Mouse (Mus musculus): ENCODE results near the gene Aar2.

Gene Aar2

GRCm38 (mm10) chr2:156569261-156569660, 21.9 kb downstream of the Aar2 start:
- DNase-seq: no peak

- no peak for DNase-seq
Measured at GRCm38 (mm10) chr2:156571521-156571920, 24.1 kb downstream of the Aar2 start.

GRCm38 (mm10) chr2:156576850-156577587, 29.6 kb downstream of the Aar2 start:
- DNase-seq: no peak

- DNase-seq: no peak
Measured at GRCm38 (mm10) chr2:156580507-156580906, 33.1 kb downstream of the Aar2 start.

- no peak for DNase-seq
Measured at GRCm38 (mm10) chr2:156581244-156581643, 33.9 kb downstream of the Aar2 start.

- no peak for DNase-seq
Measured at GRCm38 (mm10) chr2:156582887-156583286, 35.5 kb downstream of the Aar2 start.

GRCm38 (mm10) chr2:156584154-156584796, 36.9 kb downstream of the Aar2 start:
- peak; percentile 70 for DNase-seq

- DNase-seq: no peak
Measured at GRCm38 (mm10) chr2:156584797-156585471, 37.5 kb downstream of the Aar2 start.

- DNase-seq: peak; percentile 46
Measured at GRCm38 (mm10) chr2:156589481-156589880, 42.1 kb downstream of the Aar2 start.

- no peak for DNase-seq
Measured at GRCm38 (mm10) chr2:156594987-156595490, 47.7 kb downstream of the Aar2 start.

- DNase-seq: no peak
Measured at GRCm38 (mm10) chr2:156602581-156602980, 55.2 kb downstream of the Aar2 start.

- no peak for DNase-seq
Measured at GRCm38 (mm10) chr2:156603671-156604070, 56.3 kb downstream of the Aar2 start.

GRCm38 (mm10) chr2:156605144-156605543, 57.8 kb downstream of the Aar2 start:
- no peak for DNase-seq

- DNase-seq: no peak
Measured at GRCm38 (mm10) chr2:156605971-156606370, 58.6 kb downstream of the Aar2 start.

GRCm38 (mm10) chr2:156613081-156613540, 65.7 kb downstream of the Aar2 start:
- peak; percentile 92 for DNase-seq

GRCm38 (mm10) chr2:156613541-156614257, 66.3 kb downstream of the Aar2 start, which contains the start of gene Dlgap4:
Gene Dlgap4, plus strand, starts transcription at chr2:156613705.
- DNase-seq: no peak

- no peak for DNase-seq
Measured at GRCm38 (mm10) chr2:156614258-156614556, 66.8 kb downstream of the Aar2 start.

GRCm38 (mm10) chr2:156614661-156615654, 67.6 kb downstream of the Aar2 start:
- DNase-seq: no peak

GRCm38 (mm10) chr2:156616513-156616912, 69.1 kb downstream of the Aar2 start:
- DNase-seq: no peak

GRCm38 (mm10) chr2:156617536-156617935, 70.2 kb downstream of the Aar2 start:
- DNase-seq: no peak

Data from cerebellum, adult 9-10 months (tissue).